Mouse (Mus musculus): ENCODE data around the gene S1pr2. TPM values are rescaled to one million over a fixed set of nuclear protein-coding genes. Genes with fewer than 3 reads are reported as not detected.

Gene S1pr2
- 9.2 and 12.2 TPM in 2 replicates for total RNA-seq (2023)

DNA sequence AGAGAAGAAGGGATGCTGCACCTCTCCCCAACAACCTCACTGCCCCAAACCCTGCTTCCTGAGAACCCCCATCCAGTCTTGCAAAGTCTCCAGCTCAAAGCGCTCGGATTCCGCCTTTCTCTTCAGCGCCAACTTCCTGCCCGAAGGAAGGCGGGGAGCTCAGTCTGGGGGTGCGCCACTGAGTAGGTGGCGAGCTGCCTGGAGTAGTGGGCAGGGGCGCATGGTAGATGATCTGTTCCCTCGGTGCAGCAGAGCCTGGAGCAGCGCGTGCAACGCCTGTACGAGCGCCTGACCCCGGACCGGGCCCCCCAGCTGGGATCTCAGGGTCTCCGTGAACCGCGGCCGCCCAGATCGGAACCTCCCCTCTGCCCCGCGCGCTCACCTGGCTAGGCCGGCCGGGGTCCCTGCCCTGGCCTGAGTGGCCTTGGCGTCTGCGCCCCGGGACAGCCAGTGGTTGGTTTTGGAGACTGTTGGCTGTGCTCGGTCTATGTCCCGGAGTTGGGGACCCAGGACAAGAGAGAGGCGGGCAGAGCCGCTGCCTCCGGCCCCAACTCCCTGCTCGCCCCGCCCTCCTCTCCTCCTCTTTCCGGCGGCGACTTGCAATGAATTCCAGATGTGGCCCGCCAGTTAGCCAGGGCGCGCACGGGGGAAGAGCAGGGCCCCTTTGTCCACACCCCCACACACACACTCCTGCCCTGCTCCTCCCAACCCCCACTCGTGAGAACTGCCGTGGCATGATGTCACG is at the start of gene S1pr2:
Gene S1pr2, minus strand, starts transcription at position 566 of the 745 bp plus-strand sequence.

GRCm38 (mm10) chr9:21015571-21016130 is 39.1 kb upstream of the S1pr2 start, which contains the start of gene Icam1:
Gene Icam1, plus strand, starts transcription at chr9:21015985.

DNA sequence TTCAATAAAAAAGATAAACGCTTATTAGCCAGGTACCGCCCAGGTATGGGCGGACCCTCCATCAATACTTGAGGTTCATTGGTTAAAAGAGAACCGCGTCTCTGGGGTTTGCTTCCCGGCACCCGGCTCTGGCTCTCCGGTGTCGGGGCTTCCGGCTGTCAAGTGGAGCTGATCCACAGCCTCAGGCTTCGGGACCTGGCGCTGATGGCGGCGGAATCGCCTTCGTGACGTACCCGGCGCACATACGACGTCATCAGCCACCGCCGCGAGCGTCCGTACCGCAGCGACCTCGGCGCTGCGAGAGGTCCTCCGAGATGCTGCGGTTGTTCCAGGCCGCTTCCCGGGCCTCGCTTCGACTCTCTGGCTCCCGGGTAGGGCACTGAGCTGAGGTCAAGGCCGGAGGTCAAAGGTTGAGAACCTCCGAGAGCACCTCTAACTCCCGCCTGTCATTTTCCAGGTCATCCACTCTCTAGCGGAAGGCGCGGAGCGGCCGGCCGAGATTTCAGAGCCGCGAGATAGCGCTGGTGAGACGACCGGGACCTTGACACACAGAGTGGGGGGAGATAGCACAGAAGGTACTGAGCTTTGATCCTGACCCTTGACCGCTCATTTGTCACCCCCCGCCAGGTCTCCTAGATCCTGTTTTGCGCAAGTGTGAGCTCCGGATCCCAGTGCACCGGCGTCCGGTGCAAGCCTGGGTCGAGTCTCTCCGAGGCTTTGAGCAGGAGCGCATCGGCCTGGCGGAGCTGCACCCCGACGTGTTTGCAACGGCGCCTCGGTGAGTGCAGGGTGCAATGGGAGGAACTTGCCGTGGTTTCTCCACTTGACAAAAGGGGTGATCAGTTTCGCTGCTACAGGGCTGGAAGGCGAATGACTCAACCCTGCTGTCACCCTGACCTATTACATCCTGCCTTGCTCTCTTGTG is 26.3 kb upstream of the S1pr2 start, which contains the start of gene Mrpl4:
Gene Mrpl4, plus strand, starts transcription at position 112 of the 925 bp plus-strand sequence.

DNA sequence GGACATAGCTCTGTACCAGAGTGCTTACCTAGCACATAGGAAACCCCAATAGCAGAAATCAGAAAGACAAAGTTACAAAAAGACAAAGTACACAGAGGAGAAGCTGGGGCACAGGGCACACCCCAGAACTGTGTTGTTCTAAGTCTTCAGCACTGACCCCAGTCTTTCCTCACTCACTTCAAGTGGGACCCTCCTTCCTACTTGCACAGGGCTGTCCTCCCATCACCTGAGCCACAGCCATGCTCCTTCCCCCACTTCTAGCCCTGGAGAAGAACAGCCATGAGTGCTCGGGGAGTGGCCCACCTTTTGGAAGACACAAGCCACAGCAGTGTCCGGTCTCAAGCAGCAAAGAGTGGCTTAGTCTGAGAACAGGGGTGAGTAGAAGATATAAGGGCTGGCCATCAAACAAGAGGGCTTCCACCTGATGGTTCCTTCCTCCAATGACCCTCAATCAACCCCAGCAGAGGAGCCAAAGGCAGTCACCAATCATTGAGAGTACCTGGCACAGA is 17.1 kb downstream of the S1pr2 start, which contains the start of gene Dnmt1:
Gene Dnmt1, minus strand, starts transcription at position 459 of the 509 bp plus-strand sequence.

Other genes with a start within 250 kb of the S1pr2 start
- gene Olfm2, start 230.4 kb downstream of the S1pr2 start, total RNA-seq (2023), result not detected in 2 replicates
- gene Col5a3, start 161.7 kb downstream of the S1pr2 start, total RNA-seq (2023), result 0.84 and 1.1 TPM in 2 replicates
- not detected in 2 replicates for gene Rdh8, start 158.3 kb downstream of the S1pr2 start, total RNA-seq (2023)
- 2.2 and 3.8 TPM in 2 replicates for gene A230050P20Rik, start 108.1 kb downstream of the S1pr2 start, total RNA-seq (2023)
- 0.38 and 0.50 TPM in 2 replicates for gene Angptl6, start 97.1 kb downstream of the S1pr2 start, total RNA-seq (2023)
- gene Ppan, start 88.6 kb downstream of the S1pr2 start, total RNA-seq (2023), result 23.1 and 26.1 TPM in 2 replicates
- 60.5 and 63.2 TPM in 2 replicates for gene Eif3g, start 78.2 kb downstream of the S1pr2 start, total RNA-seq (2023)
- 84.1 and 97.4 TPM in 2 replicates for gene Dnmt1, start 16.9 kb downstream of the S1pr2 start, total RNA-seq (2023)
- 39.8 and 40.6 TPM in 2 replicates for gene Mrpl4, start 26.0 kb upstream of the S1pr2 start, total RNA-seq (2023)
- gene Icam1, start 39.2 kb upstream of the S1pr2 start, total RNA-seq (2023), result 33.7 and 49.8 TPM in 2 replicates
- gene Icam4, start 52.6 kb upstream of the S1pr2 start, total RNA-seq (2023), result 0.63 and 0.79 TPM in 2 replicates
- not detected in 2 replicates for gene Icam5, start 55.3 kb upstream of the S1pr2 start, total RNA-seq (2023)
- 1.2 TPM in 1 of 2 replicates, not detected in the other for gene Zglp1, start 90.3 kb upstream of the S1pr2 start, total RNA-seq (2023)
- 0.51 and 0.82 TPM in 2 replicates for gene Gm49373, start 96.3 kb upstream of the S1pr2 start, total RNA-seq (2023)
- gene Fdx1l, start 96.8 kb upstream of the S1pr2 start, total RNA-seq (2023), result 5.1 and 13.1 TPM in 2 replicates
- 2.6 and 6.7 TPM in 2 replicates for gene Gm38431, start 115.2 kb upstream of the S1pr2 start, total RNA-seq (2023)
- gene Raver1, start 115.2 kb upstream of the S1pr2 start, total RNA-seq (2023), result 46.4 and 48.2 TPM in 2 replicates
- 36.5 and 51.5 TPM in 2 replicates for gene Tyk2, start 154.5 kb upstream of the S1pr2 start, total RNA-seq (2023)
- 67.0 and 69.7 TPM in 2 replicates for gene Cdc37, start 173.2 kb upstream of the S1pr2 start, total RNA-seq (2023)
- 4.1 and 5.6 TPM in 2 replicates for gene Pde4a, start 188.9 kb upstream of the S1pr2 start, total RNA-seq (2023)

All from neutrophil, adult 65 days (primary cell).